Mouse (Mus musculus) cortical plate, adult 2 months (tissue): Measurements from ENCODE around the gene Ivns1abp.

Experiments
- CTCF ChIP-seq: fragments of 200-500 bp; IDR thresholded peaks from 2 replicates; pipeline ENCODE4 v1.5.1; 2011; ENCODE audit warnings: mild to moderate bottlenecking, control low read depth, low read length; ENCODE audit not compliant: insufficient read depth; ENCODE audit errors: extremely low read depth
- POLR2A ChIP-seq: fragments of 200-500 bp; IDR thresholded peaks from 2 replicates; pipeline ENCODE4 v1.6.1; 2011; ENCODE audit warnings: mild to moderate bottlenecking, low read length, control low read depth; ENCODE audit not compliant: insufficient read depth; ENCODE audit errors: extremely low read depth

- TF ChIP-seq POLR2A (no peak), CTCF (no peak)
These were observed 11.7 kb downstream of the Ivns1abp start for GRCm38 (mm10) chr1:151355994-151356393.
